Mouse (Mus musculus) CH12F3 (cell line): ENCODE results near the gene Adgrg3.

Experiments used
- in situ Hi-C: fragments of 300-500 bp; cut with MboI; formaldehyde crosslinking; loops from 2 replicates; pipeline ENCODE4 v1.14.3; 2020; ENCODE audit warnings: low sequenced_read_pairs

Adgrg3 gene

DNA sequence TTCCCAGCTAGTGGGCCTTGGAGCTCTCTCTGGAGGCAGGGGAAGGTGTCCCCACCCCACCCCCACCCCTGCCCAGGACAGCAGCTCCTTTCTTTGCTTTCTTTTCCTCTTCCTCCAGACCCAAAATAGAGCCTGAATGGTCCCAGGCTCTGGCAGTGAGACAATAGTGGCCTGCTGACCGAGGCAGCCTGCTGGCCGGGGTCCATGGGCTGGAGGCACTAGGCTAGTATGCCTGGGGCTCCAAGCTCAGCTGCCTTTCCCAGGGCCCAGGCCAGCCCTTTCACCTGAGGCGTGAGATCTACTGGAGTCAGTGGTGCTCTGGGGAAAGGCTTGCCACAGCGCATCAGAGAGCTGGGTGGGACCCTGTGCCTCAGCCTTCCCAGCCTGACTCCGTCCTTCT is 25.0 kb upstream of the Adgrg3 start:
- in situ Hi-C loops: no loop called here

DNA sequence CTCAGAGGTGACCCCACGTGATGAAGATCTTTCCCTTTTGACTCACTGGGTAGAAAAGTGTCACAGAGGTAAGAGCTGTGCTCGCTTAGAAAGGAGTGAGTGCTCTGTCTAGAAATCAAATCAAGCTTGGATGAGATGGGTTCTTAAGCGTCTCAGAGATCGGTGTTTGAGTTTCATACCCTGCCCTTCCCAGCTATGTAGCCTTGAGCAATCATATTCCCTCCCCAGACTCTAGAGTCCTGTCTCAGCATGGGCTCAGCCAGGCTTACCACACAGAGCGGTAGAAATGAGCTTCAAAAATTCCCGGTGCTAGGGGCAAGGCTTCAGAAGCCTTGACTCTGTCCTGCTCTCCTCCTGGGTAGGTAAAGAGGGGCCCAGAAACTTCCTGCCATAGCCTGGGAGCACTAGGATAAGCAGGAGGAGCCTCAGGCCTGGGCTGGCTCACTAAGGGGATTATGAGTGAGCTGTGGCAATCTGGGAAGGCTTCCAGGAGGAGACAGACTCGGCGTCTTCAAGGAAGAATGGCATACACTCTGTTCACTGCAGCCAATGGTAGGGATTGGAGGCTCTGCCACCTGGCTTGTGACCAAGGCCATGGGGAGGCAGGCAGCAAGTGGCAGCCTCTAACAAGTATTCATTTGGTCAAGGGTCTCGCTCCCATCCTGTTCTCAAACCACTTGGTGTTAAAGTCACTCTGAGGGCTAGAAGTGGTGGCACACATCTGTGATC is 24.3 kb upstream of the Adgrg3 start:
- in situ Hi-C loops: no loop called here

DNA sequence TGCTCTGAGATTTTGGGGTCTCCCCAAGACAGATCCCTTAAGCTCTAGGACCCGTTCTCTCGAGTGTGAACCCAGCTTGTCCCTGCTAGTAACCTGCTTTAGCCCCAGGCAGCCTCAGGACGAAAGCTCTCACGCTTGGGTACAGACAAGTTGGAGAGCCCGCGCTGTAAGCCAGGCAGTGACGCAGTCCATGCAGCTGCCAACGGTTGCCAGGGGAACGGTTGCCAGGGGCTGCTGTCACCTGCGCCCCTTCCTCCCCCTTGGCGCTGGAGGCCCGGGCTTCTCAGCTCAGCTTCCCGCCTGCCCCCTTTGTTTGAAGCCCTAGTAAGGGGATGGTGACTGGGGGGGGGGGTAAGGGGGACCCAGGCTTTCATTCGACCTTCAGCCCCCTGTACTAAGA is 23.5 kb upstream of the Adgrg3 start:
- in situ Hi-C loops: no loop called here

DNA sequence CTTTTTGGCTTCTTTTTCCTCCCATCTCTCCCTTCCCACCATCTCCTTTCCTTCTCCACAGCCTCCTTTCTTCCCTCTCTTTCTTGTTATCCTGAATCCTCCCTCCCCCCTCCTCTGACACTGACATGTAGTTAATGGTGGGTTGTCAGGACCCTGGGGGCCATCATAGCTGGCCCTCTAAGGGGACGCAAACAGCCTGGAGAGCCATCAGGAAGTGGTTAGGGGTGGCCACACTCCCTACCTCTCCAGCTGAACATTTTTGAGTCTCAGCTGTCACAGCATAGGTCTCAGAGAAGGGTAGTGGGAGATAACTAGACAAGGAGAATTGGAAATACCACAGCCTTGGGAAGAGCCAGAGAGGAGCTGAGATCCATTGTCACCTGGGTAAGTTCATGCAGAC is 23.0 kb upstream of the Adgrg3 start:
- in situ Hi-C loops: no loop called here

DNA sequence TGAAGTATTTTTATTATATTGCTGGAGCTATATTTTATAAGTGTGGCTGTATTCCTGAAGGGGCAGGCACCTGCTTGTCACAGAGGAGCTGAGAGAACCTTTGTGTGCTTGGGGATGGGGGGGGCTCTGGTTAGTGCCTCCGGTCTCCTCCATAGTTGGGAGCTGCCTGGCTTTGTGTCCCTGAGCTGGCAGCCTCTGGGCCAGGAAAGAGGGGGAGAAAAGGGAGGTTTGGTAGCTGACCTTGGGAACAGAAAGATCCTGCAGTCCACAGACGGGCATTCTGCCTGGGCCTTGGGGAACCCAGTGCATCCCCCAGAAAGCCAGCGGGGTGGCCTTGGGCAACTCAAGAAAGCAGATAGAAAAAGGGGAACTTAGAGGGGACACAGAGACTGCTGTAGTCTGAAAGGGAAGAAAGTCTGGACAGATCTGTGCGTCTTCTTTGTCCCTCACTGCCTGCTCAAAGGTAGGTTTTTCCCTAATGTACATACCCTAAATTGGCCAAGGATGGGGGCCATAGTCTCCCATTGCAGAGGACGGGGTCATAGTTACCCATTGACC is 22.1 kb upstream of the Adgrg3 start:
- in situ Hi-C loops: no loop called here

DNA sequence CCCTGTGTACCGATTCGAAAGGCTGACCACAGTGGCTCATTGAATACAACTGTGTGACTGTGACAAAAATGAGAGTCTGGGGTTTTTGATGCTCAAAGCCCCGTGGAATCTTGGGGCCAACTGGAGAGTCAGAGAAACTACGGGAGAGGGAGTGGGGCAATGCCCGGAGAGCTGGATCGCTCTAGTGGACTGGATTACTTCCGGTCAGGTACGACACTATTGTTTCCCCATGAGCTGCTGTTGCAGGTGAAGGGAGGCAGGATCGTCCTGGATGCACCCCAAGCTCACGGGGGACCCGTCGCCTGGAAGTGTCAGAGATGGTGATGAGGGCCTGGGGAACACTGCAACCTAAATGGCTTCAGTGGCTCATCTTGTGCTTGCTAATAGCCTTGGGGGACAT is 21.5 kb upstream of the Adgrg3 start:
- in situ Hi-C loops: no loop called here

DNA sequence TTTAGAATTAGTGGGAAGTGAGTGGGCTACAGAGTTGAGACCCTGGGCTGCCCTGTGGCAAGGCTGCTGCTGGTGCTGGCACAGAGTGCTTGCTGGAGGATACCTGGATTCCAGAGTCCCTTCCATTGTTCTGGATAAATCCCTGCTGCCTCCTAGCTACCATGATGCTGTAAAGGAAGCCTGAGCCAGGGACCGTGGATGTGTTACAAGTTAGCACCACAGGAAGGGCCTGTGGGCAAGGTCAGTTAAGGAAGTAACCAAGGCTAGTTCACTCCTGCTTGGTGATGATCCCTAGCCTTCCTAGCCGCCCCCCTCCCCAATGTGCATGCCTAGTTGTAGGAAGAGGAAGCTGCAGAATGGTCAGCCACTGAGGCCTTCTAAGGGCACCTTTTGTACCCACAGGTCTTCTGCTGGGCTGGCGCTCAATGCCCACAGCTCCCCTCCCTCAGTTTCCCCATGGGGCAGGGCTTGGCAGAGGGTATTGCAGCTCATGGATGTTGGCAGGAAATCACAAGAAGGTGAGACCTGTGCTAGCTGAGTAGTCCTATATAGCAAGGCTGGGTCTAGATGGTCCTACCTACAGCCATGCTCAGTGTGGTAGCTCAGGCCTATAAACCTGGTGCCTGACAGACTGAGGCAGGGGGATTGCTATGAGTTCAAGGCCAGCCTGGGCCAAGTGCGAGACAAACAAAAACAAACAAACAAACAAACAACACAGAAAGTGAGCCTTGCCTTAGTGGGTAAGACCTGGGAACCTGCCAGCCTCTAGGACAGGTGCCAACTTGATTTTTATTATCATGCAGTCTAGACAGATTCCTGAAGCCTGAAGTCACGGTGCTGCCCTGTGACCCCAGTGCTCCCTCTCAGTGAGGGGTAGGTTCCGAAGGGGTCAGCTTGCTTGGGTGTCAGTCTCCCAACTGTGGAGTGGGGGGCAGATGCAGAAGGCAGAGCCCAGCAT is 20.3 kb upstream of the Adgrg3 start:
- in situ Hi-C loops: no loop called here

DNA sequence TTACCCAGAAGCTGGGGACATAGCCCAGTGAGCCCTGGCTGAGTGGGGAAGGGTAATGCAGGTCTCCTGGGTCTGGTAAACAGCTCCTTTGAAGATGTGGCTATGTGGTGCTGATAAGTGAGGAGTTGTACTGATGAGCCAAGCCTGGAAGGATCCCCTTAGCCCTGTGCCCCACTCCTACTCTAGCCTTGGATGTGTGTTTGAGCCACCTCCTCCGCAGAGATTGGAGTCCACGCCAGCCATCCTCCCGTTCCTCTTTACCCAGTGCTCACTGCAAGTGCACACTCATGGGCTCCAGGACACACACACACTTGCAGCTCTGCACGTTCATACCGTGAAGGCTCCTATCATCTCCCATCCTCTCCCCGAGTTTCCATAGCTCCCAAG is 19.6 kb upstream of the Adgrg3 start:
- in situ Hi-C loops: no loop called here

DNA sequence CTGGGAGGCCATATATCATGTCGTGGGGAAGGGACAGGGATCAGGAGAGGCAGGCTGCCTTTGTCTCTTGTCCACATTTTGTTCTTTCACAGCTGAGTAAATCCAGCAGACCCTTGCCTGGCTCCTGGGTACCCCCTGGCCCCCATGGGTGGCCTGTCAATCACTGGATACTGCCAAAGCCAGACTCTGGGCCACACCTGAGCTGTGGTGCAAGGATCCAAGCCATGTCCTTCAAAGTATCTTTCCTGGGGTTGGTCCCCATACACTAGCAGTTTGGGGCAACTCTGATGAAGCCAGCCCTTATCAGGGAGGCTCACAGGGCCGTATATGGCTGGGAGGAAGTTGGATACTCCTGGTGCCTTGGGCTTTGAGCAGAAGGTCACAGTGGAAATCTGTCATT is 19.1 kb upstream of the Adgrg3 start:
- in situ Hi-C loops: no loop called here

DNA sequence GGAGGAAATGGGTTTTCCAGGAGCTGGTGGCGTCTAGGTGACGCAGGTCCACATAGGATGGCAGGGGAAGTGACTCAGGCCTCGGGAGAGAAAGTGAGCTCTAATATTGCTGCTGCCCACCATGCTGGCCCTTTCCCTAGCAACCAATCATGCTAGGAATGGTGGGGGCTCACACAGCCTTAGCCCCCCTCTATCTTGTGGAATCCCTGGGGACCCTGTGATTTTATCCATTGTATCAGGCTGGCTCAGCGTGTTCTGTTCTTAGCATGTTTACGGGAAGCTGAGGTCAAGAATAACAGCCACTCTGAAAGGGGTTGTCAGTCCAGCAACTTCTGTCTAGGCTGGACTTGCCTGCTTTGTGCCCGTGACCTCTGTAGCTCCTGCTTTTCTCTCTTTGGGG is 18.5 kb upstream of the Adgrg3 start:
- in situ Hi-C loops: no loop called here

DNA sequence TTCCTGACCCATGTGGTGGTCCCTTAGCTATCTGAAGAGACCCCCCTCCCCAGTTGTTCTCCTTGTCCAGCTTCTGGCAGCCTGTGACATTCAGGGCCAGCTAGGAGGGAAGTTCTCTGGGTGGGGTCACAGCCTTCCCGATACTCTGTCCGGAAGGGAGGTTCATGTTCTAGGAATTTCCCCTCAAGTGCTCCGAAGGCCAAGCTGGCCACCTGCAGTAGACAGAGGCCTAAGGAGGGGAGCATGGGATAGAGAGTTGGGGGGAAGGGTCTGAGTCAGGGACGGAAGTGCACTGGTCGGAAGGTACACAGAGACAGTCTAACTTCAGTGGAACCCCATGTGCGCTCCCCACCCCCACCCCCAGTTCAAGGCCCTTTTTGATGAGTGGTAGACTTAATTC is 17.5 kb upstream of the Adgrg3 start:
- in situ Hi-C loops: no loop called here

DNA sequence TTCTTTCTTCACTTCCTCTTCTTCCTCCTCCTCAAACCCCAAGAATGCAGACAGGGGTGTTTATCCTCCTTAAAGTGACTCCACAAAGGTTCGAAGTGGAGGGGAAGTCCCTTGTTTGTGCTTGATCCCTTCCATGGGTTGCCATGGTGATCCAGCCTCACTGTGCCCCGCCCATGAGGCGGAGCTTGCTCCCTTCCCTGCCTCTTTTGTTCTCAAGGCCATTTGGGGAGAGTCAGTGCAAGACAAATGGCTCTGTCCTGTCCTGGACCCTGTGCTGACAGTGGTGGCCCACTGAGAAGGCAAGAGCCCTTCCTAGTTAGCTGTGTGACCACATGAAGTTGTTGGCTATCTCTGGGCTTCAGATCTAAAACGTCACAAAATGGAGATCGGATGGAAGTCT is 16.8 kb upstream of the Adgrg3 start:
- in situ Hi-C loops: no loop called here

DNA sequence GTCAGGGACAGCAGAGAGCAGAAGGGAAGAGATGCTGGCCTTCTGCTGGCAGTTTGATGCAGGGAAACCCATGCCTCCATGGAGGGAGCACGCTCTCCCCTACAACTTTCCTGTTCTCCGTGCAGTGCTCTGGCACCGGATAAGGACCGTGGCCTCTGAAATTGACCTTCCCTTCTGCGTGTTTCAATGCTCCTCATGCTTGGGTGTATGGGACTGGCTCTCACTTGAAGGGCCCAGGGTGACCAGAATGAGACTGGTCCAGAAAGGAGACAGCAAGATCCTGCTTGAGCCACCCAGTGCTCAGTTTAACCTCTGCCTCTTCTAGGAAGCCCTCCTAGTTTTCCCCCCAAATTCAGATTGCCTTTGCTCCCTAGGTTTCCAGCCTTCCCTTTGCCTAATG is 16.3 kb upstream of the Adgrg3 start:
- in situ Hi-C loops: no loop called here

DNA sequence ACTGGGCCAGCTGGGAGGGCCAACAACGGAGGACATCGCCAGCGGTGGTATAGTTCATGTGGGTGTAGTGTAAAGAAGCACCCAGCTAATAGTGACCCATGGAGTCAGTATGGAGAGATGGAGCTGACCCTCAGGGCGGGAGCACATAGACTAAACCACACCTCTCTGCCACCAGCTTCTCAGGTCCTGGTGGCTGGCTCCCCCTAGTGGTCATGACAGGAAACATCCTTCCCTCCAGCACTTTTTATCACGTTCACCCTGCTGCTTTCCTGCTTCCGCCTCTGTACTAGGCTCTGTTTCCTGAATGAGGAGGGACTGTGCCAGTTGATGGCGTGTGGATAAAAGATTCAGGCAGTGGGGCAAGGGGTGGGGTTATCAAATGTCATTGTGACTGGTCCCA is 15.8 kb upstream of the Adgrg3 start:
- in situ Hi-C loops: no loop called here

DNA sequence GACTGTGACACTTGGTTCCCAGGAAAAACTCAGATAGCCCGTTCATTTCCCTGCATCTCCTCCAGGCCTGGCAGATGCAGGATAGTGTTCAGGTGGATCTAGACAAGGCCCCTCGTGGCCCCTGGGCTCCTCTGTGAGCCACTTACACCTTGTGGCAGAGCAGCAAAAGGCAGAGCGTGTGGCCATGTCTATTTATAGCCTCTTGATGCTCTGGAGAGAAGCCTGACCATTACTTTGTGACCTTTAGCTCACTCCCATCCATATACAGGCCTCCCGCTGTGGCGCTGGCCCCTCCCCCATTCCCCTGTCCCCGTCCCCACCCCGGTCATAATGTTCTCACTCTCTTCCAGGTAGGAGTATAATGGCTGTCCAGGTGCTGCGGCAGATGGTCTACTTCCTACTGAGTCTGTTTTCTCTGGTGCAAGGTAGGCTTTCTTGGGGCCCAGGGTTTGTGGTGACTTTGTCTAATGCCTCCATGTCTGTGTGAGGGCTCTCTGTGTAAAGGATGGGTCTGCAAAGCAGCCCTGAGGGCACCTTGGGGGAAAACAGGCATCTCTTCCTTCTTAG is 15.3 kb upstream of the Adgrg3 start:
- in situ Hi-C loops: no loop called here

DNA sequence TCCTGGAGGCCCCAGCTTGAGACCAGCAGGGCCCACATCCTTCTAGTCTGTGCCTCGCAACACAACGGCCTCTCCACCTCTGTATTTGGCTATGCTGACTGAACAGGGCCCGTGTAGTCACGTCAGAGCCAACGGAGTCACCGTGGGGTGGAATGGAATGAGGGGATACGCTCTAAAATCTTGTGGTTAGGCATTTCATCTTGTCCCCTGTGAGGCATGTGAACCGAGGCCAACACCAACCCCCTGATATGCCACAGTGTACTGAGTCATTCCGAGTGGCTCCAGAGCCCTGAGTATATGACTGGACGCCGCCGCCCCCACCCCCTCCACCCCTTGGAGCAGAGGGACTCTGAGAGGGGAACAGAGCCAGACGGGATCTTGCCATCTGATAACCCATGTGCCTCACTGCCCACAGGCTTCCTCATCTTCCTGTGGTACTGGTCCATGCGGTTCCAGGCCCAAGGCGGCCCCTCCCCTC is 5.0 kb upstream of the Adgrg3 start:
- in situ Hi-C loops: no loop called here

DNA sequence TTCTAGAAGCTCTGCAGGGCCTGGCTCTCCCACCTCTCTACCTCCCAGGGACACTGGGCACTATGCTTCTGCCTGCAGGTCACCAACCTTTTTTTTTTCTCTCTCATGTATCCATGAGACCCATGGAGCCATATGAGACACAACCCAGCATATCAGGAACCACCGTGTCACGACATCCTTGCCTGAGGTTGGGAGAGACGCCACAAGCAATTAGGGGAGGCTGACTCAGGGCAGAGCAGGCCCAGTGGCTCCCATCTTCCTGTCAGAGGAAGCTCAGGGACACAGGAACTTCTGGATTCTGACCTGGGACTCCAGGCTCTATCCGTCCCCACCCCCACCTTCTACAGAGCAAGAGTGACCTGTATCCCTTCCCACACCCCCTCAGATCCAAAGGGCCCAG is 1.6 kb upstream of the Adgrg3 start:
- in situ Hi-C loops: no loop called here

DNA sequence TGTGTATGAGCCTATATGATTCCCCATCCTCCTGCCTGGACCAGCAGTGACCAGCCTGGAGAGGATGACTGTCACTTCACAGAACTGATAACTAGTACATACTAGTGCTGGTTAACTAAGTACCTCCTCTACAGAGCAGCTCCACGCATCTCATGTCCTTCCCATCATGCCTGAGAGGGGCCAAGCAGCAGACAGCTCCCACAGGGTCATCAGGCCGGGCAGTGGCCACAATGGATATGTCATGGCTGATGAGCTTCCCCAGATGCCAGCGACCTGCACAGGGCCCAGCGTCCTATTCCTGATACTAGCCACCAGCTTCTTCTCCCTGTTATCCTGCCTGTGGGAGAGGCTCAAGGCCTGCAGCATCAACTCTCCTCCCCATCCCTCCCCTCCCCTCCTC is 808 bp upstream of the Adgrg3 start:
- in situ Hi-C loops: no loop called here

DNA sequence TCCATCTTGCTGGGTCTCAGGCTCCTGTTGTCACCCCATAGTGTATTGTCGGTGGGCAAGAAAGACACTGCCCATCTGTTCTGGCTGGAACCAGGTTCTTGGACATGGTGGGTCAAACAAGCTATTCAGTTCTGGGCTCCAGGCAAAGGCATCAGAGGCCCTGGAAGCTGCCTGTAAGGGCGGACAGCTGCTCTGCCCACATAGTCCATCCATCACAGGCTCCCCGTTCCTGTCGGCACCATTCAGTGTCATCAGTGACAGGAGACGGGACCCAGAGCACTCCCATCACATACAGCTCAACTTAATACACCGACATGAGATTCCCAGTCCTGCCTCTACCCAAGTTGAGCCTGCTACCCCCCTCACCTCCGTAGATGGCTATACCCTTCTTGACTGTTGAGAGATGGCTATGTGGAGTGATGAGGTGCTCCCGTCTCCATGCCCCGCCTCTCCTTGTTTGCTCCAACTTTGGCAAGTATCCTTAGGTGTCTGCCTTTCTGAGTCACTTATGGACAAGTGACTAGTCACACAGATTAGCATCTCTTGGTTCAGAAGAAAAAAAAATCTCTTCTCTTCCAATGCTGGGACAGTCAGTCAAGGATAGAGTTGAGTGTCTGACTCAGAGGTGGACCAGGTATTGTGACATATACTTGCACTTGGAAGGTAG is 610 bp downstream of the Adgrg3 start:
- in situ Hi-C loops: no loop called here

DNA sequence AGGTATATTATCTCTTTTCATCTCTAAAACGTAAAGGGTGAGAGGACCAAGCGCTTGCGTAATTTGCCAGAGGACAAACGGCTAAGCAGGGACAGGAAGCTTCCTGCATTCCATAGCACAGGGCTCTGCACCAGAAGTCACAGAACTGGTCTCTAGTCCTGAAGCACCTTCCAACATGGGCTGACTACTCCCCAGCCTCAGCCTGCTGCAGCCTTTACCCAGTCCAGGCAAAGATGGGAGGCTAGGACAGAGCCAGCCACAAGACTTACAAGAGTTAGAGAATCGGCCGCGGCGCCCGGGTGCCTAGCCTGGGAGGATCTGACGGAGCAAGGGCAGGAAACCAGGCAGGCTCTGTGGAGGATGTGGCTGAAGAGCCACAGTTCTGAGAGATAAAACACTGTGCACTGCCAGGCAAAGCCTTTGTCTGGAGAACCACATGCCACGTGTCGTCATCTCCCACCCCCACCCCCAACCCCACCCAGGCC is 2.8 kb downstream of the Adgrg3 start:
- in situ Hi-C loops: no loop called here

DNA sequence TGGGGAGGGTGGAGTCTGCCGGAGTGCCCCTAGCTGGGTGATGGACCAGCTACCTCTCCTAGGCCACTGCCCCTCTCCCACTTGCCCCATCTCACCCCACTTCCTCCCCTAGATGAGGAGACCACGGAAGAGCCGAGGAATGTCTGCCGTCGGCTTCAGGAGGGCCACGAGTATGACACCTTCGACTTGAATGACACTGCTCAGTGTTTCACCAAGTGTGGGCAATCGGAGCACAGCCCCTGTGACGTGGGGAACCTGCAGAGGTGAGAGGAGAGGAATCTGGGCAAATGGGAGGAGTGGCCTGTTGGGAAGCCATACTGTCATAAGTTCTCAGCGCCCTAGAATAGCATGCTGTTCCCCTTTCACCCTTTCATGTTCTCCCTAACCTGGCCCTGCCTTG is 3.3 kb downstream of the Adgrg3 start:
- in situ Hi-C loops: no loop called here
